In the genomic region with DNA sequence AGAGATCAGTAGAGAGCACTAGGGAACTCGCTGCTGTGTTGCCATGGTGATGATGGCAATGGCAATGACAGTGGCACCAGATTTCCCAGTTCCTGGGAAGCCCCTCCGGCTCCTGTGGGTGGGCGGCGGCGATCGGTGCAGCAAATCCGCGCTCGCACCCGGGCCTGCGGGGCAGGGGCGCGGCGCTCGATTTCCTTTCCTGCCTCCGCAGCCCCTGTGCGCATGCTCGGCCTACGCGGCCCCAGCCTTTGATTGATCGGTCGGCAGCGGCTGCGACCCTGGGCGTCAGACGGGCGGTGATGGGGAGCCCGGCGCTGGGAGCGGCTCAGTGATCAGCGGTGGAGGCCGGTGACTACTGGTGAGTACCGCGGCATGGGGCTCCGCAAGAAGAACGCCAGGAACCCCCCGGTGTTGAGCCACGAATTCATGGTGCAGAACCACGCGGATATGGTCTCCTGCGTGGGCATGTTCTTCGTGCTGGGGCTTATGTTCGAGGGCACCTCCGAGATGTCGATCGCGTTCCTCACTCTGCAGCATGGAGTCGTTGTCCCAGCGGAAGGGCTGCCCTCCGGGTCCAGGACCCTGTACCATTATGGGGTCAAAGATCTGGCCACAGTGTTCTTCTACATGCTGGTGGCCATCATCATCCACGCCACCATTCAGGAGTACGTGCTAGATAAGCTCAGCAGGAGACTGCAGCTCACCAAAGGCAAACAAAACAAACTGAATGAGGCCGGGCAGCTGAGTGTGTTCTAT, we compare ENCODE assay signal across 8 mouse cellular contexts. TPM values are rescaled to one million over a fixed set of nuclear protein-coding genes. Genes with fewer than 3 reads are reported as not detected.
DNase-seq lines count a peak whose midpoint lies in the region; ATAC-seq lines count a peak whose summit lies in the region.

A gene (plus strand): TSS at position 35 of the 756 bp plus-strand sequence.

- peak within 1 kb of the TSS; percentile 69 for H3K4me3 ChIP-seq in megakaryocyte, embryonic 14.5 days (replicated peaks)
- H3K4me3 ChIP-seq in neural tube, embryonic 13.5 days, result peak within 1 kb of the TSS; percentile 64

- H3K27ac ChIP-seq in neural tube, embryonic 13.5 days (replicated peaks), result peak within 1 kb of the TSS; percentile 93

- no peaks in the 10 kb centered on the region for H3K36me3 ChIP-seq in megakaryocyte, embryonic 14.5 days (replicated peaks; ENCODE audit: low read length)
- H3K36me3 ChIP-seq in neural tube, embryonic 13.5 days, result peaks cover 6% of the 10 kb centered on the region; the same call in 1 of the 2 replicates

- DNase-seq in embryo, embryonic 10 days (ENCODE audit: low spot score), result peak; percentile 93
- peak; percentile 69 for DNase-seq in kidney, postnatal 10 days
- peak; percentile 50 for DNase-seq in liver
- DNase-seq in urinary bladder, postnatal 36 days (ENCODE audit: low spot score in 2 of 2), result peak; percentile 2 to 5

- peaks cover 14% of the 10 kb centered on the region for H3K9me3 ChIP-seq in megakaryocyte, embryonic 14.5 days
- no peaks in the 10 kb centered on the region for H3K9me3 ChIP-seq in neural tube, embryonic 13.5 days

- peaks cover 6% of the 10 kb centered on the region; the same call in 1 of the 2 replicates for H3K4me1 ChIP-seq in megakaryocyte, embryonic 14.5 days
- H3K4me1 ChIP-seq in neural tube, embryonic 13.5 days (replicated peaks), result peaks cover 37% of the 10 kb centered on the region

- peak within 1 kb of the TSS; percentile 86 for H3K9ac ChIP-seq in neural tube, embryonic 13.5 days

- no peak for ATAC-seq in megakaryocyte, adult 5-6 weeks (ENCODE audit: poor library complexity, severe bottlenecking)
- peak; percentile 68 for ATAC-seq in granulocyte monocyte progenitor cell, adult 5-6 weeks (replicated peaks; ENCODE audit: poor library complexity, severe bottlenecking)
- peak; percentile 97 for ATAC-seq in neural tube, embryonic 13.5 days (ENCODE audit: low read depth)

- H3K27me3 ChIP-seq in megakaryocyte, embryonic 14.5 days (replicated peaks), result peaks cover 8% of the 10 kb centered on the region
- H3K27me3 ChIP-seq in neural tube, embryonic 13.5 days, result no peaks in the 10 kb centered on the region

- peak within 1 kb of the TSS; percentile 68 for H3K4me2 ChIP-seq in neural tube, embryonic 13.5 days

- 2% methylated on average over 53 of the region's 53 CpGs for WGBS in neural tube, embryonic 13.5 days

RNA-seq across cellular contexts. Expression of the gene that starts here (rescaled TPM):
- polyA plus RNA-seq in megakaryocyte, embryonic 14.5 days (2012; ENCODE audit: insufficient read depth, low replicate concordance), result not detected in 2 replicates
- total RNA-seq in megakaryocyte, adult 5-6 weeks (2015), result not detected in 2 replicates
- not detected in 2 replicates for total RNA-seq in megakaryocyte, adult 5-6 weeks (2017)
- not detected in 2 replicates for total RNA-seq in granulocyte monocyte progenitor cell, adult 5-6 weeks (2014; fragmentation: Nextera tagmentation)
- total RNA-seq in granulocyte monocyte progenitor cell, adult 5-6 weeks (2017), result not detected in 2 replicates
- polyA plus RNA-seq in neural tube, embryonic 13.5 days (2015; fragmentation: Nextera tagmentation; extraction: Ambion mirVana), result 47.7 TPM in 2 replicates

Comparison
In these comparisons a context has a peak if more than half of its experiments do, and no peak if none do; other contexts are left out.
1. RNA of the gene that starts here (polyA plus RNA-seq): 47.7 TPM in neural tube, embryonic 13.5 days; not detected in megakaryocyte, embryonic 14.5 days; every median in the first group is over 10 times any median in the second.
2. Peak in ATAC-seq in granulocyte monocyte progenitor cell, adult 5-6 weeks; RNA of the gene not detected or under 1 TPM.
3. DNase-seq: peak in every context shown above with its lines; median percentile 93 in embryo, embryonic 10 days; 69 in kidney, postnatal 10 days; 50 in liver; 4 in urinary bladder, postnatal 36 days.